Mouse (Mus musculus) spleen, adult 2 months (tissue): ENCODE data around the gene Slc27a1. TPM values are rescaled to one million over a fixed set of nuclear protein-coding genes. Genes with fewer than 3 reads are reported as not detected.

Source experiments
- DNase-seq, 2 experiments: peaks; one replicate each; pipeline versions ENCODE4 v3.0.0 to v3.0.0-alpha.2; 2012 to 2021; ENCODE audit warnings: low spot score in 2 of 2, low read depth in 1 of 2
- H3K27ac ChIP-seq: fragments of 200-500 bp; 2 replicates; pipeline ENCODE4 v1.5.1; 2012; ENCODE audit warnings: low read length, inconsistent platforms; ENCODE audit not compliant: insufficient read depth
- H3K27me3 ChIP-seq: fragments of 200-500 bp; 2 replicates; pipeline ENCODE4 v1.6.1; 2012; ENCODE audit warnings: mild to moderate bottlenecking, moderate library complexity, low read length, inconsistent platforms; ENCODE audit not compliant: control insufficient read depth, insufficient read depth
- H3K36me3 ChIP-seq: fragments of 200-500 bp; 2 replicates; pipeline ENCODE4 v1.6.1; 2012; ENCODE audit warnings: mild to moderate bottlenecking, low read length, inconsistent platforms; ENCODE audit not compliant: control insufficient read depth, insufficient read depth
- H3K4me1 ChIP-seq: fragments of 200-500 bp; 2 replicates; pipeline ENCODE4 v1.6.1; 2011; ENCODE audit warnings: inconsistent platforms; ENCODE audit not compliant: control insufficient read depth, insufficient read depth, insufficient read length
- H3K4me3 ChIP-seq: fragments of 200-500 bp; 2 replicates; pipeline ENCODE4 v1.5.1; 2011; ENCODE audit warnings: mild to moderate bottlenecking, inconsistent platforms; ENCODE audit not compliant: insufficient read depth, insufficient read length; ENCODE audit errors: extremely low read depth
- CTCF ChIP-seq: fragments of 200-500 bp; IDR thresholded peaks from 2 replicates; pipeline ENCODE4 v1.5.1; 2011; ENCODE audit warnings: mild to moderate bottlenecking, inconsistent platforms; ENCODE audit not compliant: insufficient read depth, insufficient read length, insufficient replicate concordance; ENCODE audit errors: extremely low read depth
- POLR2A ChIP-seq: fragments of 200-500 bp; IDR thresholded peaks from 2 replicates; pipeline ENCODE4 v1.6.1; 2011; ENCODE audit warnings: low read depth, low read length, inconsistent platforms
- WGBS: fragments of 180-500 bp; shearing (Covaris S2); methylation state at CpG from one replicate; pipeline ENCODE4 v1.1.7; 2018; 5-methylcytosine and 5-hydroxymethylcytosine counted together
- polyA plus RNA-seq: library from polyadenylated mRNA; depleted of rRNA; stranded (reverse); fragments of >200 nt; gene quantifications from 2 replicates; pipeline ENCODE4 v1.2.3, GENCODE M21; 2012

Slc27a1 gene
- polyA plus RNA-seq, 1 experiment, result 47.0 TPM

- WGBS, result 85% methylated on average over 9 of the region's 9 CpGs
- no peak overlapping the region for H3K4me3 ChIP-seq
- H3K36me3 ChIP-seq, result no peaks in the 10 kb centered on the region
- H3K4me1 ChIP-seq, result peaks cover 2% of the 10 kb centered on the region; the same call in 1 of the 2 replicates
- DNase-seq, result no peak
- no peak overlapping the region for H3K27ac ChIP-seq
- no peak for TF ChIP-seq CTCF
- TF ChIP-seq POLR2A, result no peak
- no peaks in the 10 kb centered on the region for H3K27me3 ChIP-seq
These were observed 4.4 kb downstream of the Slc27a1 start for GRCm38 (mm10) chr8:71572847-71573633.

DNA sequence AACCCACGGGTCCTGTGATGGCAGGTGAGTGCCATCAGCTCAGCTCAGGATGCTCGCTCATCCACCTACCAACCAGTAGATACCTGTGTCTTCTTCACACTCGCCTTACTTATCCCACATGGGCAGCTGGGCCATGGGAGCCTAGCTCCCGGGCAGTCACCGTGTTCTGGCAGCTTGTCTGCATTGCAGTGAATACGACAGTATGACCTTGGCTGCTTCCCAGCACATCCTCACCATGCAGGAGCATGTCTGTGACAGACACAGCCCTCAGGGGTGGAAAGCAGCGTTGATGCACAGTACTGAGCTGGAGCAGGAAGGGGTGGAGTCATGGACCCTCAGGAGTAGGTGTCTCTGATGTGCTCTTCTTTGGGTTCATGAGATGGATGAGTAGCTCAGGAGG, 5.7 kb downstream of the Slc27a1 start:
- TF ChIP-seq POLR2A, result no peak
- TF ChIP-seq CTCF, result no peak
- Histone ChIP-seq H3K27ac (no peak overlapping the region), H3K36me3 (no peaks in the 10 kb centered on the region), H3K4me3 (no peak overlapping the region), H3K27me3 (no peaks in the 10 kb centered on the region), H3K4me1 (peaks cover 2% of the 10 kb centered on the region; the same call in 1 of the 2 replicates)
- no peak for DNase-seq
- WGBS, result 84% methylated on average over 7 of the region's 7 CpGs

DNA sequence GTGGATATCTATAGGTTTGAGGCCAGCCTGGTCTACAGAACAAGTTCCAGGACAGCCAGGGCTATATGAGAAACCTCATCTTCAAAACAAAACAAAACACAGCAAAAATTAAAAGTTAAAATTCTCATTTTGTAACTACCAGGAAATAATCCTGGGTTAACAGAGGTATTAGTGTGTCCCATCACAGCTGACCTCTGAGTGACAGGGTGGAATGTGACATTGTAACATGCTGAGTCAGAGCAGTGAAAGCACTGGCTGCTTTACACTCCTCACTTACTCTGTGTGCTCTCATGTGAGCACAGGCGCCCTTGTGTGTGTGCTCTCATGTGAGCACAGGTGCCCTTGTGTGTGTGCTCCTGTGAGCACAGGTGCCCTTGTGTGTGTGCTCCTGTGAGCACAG, 6.3 kb downstream of the Slc27a1 start:
- 86% methylated on average over 1 of the region's 1 CpGs for WGBS
- no peak for DNase-seq
- H3K4me3 ChIP-seq, result no peak overlapping the region
- H3K27me3 ChIP-seq, result no peaks in the 10 kb centered on the region
- no peak for TF ChIP-seq CTCF
- TF ChIP-seq POLR2A, result no peak
- no peaks in the 10 kb centered on the region for H3K36me3 ChIP-seq
- no peaks in the 10 kb centered on the region; the same call in 1 of the 2 replicates for H3K4me1 ChIP-seq
- no peak overlapping the region for H3K27ac ChIP-seq

DNA sequence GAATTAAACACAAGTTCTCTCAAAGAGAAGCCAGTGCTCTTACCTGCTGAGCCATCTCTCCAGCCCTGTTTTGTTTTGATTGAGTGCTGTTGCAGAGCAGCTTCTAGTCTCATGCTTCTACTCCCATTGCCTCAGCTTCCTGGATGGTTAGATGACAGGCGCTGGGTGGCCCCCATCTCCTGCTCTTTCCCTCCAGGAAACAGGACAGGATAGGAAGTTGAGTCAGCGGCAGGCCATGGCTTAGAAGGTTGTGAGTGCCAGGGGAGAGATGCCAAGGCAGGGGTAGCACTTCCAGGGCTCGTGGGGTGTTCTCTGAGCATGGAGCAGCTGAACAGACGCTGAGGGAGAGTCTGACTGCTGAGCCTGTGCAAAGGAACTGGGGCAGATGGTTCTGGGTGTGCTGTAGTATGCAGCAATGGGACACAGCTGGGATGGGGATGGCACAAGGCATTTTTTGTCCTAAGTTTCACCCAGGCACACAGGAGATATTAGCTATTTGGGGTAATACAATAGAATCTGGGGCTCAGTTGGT, 9.2 kb downstream of the Slc27a1 start:
- no peak for TF ChIP-seq CTCF
- TF ChIP-seq POLR2A, result no peak
- WGBS, result 67% methylated on average over 4 of the region's 4 CpGs
- Histone ChIP-seq H3K4me1 (no peaks in the 10 kb centered on the region), H3K27me3 (no peaks in the 10 kb centered on the region), H3K36me3 (no peaks in the 10 kb centered on the region), H3K27ac (no peak overlapping the region), H3K4me3 (no peak overlapping the region)
- no peak for DNase-seq

DNA sequence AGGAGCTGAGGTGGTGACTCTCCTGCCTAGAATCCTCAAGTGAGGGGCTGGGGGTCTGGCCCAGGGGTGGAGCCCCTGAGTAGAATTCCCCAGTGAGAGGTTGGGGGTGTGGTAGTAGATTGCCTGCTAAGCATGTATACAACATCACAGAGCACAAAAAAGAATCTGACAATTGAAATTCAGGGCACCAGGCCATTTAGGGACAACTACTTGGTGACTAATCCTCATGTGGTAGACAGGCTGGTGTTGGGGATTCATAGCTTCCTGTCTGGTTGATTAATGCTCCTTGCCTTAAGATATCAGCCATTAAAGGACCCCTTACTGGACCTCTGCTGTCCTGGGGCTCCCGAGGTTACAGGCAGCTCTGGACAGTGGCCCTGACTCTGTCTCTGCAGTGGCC, 10.3 kb downstream of the Slc27a1 start:
- Histone ChIP-seq H3K4me3 (no peak overlapping the region), H3K36me3 (no peaks in the 10 kb centered on the region), H3K27me3 (no peaks in the 10 kb centered on the region), H3K27ac (no peak overlapping the region), H3K4me1 (no peaks in the 10 kb centered on the region)
- DNase-seq, result no peak
- WGBS, result 75% methylated on average over 1 of the region's 1 CpGs
- TF ChIP-seq CTCF (no peak), POLR2A (no peak)

DNA sequence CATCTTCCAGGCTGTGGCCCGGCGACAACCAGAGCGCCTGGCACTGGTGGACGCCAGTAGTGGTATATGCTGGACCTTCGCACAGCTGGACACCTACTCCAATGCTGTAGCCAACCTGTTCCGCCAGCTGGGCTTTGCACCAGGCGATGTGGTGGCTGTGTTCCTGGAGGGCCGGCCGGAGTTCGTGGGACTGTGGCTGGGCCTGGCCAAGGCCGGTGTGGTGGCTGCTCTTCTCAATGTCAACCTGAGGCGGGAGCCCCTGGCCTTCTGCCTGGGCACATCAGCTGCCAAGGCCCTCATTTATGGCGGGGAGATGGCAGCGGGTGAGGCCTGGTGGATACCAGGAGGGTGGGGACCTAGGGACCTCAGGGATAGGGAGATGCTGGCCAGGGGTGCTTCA, 10.8 kb downstream of the Slc27a1 start:
- TF ChIP-seq POLR2A (no peak), CTCF (no peak)
- Histone ChIP-seq H3K36me3 (no peaks in the 10 kb centered on the region), H3K27ac (no peak overlapping the region), H3K4me1 (no peaks in the 10 kb centered on the region), H3K4me3 (no peak overlapping the region), H3K27me3 (no peaks in the 10 kb centered on the region)
- no peak for DNase-seq
- WGBS, result 94% methylated on average over 14 of the region's 14 CpGs

DNA sequence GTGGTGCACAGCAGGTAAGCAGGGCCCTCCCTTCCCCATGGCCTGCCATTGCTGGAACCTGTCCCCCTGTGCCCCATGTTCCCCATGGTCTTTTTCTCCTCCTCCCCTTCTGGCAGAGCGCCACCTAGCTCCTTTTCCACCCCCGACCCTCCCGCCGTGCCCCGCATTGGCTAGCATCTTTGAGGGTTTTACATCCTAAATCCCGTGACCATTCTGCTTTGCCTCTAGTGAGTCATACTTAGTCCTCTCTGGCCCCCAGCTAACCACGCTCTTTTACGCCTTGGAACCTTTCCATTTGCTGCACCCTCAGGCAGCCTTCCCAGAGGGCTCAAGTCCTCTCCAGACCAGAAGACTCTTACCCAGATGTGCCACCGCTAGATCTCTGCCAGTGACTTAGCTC, 11.5 kb downstream of the Slc27a1 start:
- H3K27ac ChIP-seq, result no peak overlapping the region
- no peak for TF ChIP-seq CTCF
- TF ChIP-seq POLR2A, result no peak
- WGBS, result 91% methylated on average over 8 of the region's 9 CpGs

More for the DNA sequence above, 11.5 kb downstream of the Slc27a1 start:
- no peaks in the 10 kb centered on the region for H3K27me3 ChIP-seq
- no peaks in the 10 kb centered on the region for H3K4me1 ChIP-seq
- H3K36me3 ChIP-seq, result no peaks in the 10 kb centered on the region
- no peak overlapping the region for H3K4me3 ChIP-seq
- DNase-seq, result no peak
